Mouse (Mus musculus) MEL (cell line): ENCODE results near the gene Apoc4. TPM values are rescaled to one million over a fixed set of nuclear protein-coding genes. Genes with fewer than 3 reads are reported as not detected.

Experiments
- DNase-seq: peaks from one replicate; pipeline ENCODE4 v3.0.0; 2011; ENCODE audit warnings: low read depth, low spot score
- H3K27ac ChIP-seq: 2 replicates; pipeline ENCODE4 v1.5.1; 2012; ENCODE audit warnings: low read depth, mild to moderate bottlenecking, control low read depth, low read length, moderate library complexity; ENCODE audit not compliant: control insufficient read depth
- H3K27me3 ChIP-seq, 2 experiments: fragments of 150-350 bp in 1 of 2; sonication (generic) in 1 of 2; 2 replicates each; pipeline ENCODE4 v1.6.1; 2012; ENCODE audit warnings: low read length in 2 of 2, mild to moderate bottlenecking in 2 of 2, improper control_type of control experiment in 1 of 2, moderate library complexity in 1 of 2; ENCODE audit not compliant: insufficient read depth in 2 of 2, control insufficient read depth in 1 of 2
- H3K36me3 ChIP-seq, 2 experiments: 2 replicates each; pipeline ENCODE4 v1.6.1; 2012 to 2014; ENCODE audit warnings: low read length in 2 of 2, improper control_type of control experiment in 1 of 2, inconsistent platforms in 1 of 2, mild to moderate bottlenecking in 1 of 2; ENCODE audit not compliant: insufficient read depth in 2 of 2, control insufficient read depth in 1 of 2
- H3K4me1 ChIP-seq, 2 experiments: fragments of 150-350 bp in 1 of 2; sonication (generic) in 1 of 2; 2 replicates each; pipeline ENCODE4 v1.6.1; 2012; ENCODE audit warnings: low read length in 2 of 2, improper control_type of control experiment in 1 of 2, mild to moderate bottlenecking in 1 of 2; ENCODE audit not compliant: insufficient read depth in 2 of 2, control insufficient read depth in 1 of 2
- H3K4me3 ChIP-seq, 2 experiments: fragments of 150-350 bp in 1 of 2; sonication (generic) in 1 of 2; 2 replicates each; pipeline ENCODE4 v1.5.1; 2012; ENCODE audit warnings: low read depth in 2 of 2, low read length in 2 of 2, mild to moderate bottlenecking in 2 of 2, moderate library complexity in 2 of 2, control low read depth in 1 of 2, improper control_type of control experiment in 1 of 2; ENCODE audit not compliant: control insufficient read depth in 1 of 2, insufficient read depth in 1 of 2
- H3K79me2 ChIP-seq: 2 replicates; pipeline ENCODE4 v1.6.1; 2012; ENCODE audit warnings: mild to moderate bottlenecking, low read length, moderate library complexity; ENCODE audit not compliant: control insufficient read depth, poor library complexity, insufficient read depth
- H3K9ac ChIP-seq: 2 replicates; pipeline ENCODE4 v1.6.1; 2012; ENCODE audit warnings: low read depth, mild to moderate bottlenecking, control low read depth, low read length, moderate library complexity; ENCODE audit not compliant: control insufficient read depth, poor library complexity, severe bottlenecking
- H3K9me3 ChIP-seq: fragments of 150-350 bp; sonication (generic); replicated peaks from 2 replicates; pipeline ENCODE4 v1.6.1; 2012; ENCODE audit warnings: mild to moderate bottlenecking, low read length, improper control_type of control experiment, moderate library complexity; ENCODE audit not compliant: insufficient read depth
- BHLHE40 ChIP-seq: IDR thresholded peaks from 2 replicates; pipeline ENCODE4 v1.6.1; 2012; ENCODE audit warnings: low read depth, mild to moderate bottlenecking, inconsistent platforms, low read length, improper control_type of control experiment, borderline replicate concordance
- CTCF ChIP-seq, 3 experiments: IDR thresholded peaks in 2 of 3; conservative IDR thresholded peaks in 1 of 3; 2 replicates each; pipeline ENCODE4 v1.5.1; 2011 to 2012; ENCODE audit warnings: low read length in 3 of 3, low read depth in 2 of 3, mild to moderate bottlenecking in 2 of 3, improper control_type of control experiment in 1 of 3, inconsistent platforms in 1 of 3, mixed read lengths in 1 of 3, moderate library complexity in 1 of 3; ENCODE audit not compliant: control insufficient read depth in 1 of 3, insufficient read depth in 1 of 3, poor library complexity in 1 of 3, severe bottlenecking in 1 of 3
- ELF1 ChIP-seq: IDR thresholded peaks from 2 replicates; pipeline ENCODE4 v1.6.1; 2014; ENCODE audit warnings: low read depth, mild to moderate bottlenecking, inconsistent platforms, low read length, improper control_type of control experiment, moderate library complexity
- EP300 ChIP-seq, 2 experiments: IDR thresholded peaks; 2 replicates each; pipeline ENCODE4 v1.6.1; 2011; ENCODE audit warnings: improper control_type of control experiment in 2 of 2, low read length in 2 of 2, low read depth in 1 of 2, mild to moderate bottlenecking in 1 of 2
- ETS1 ChIP-seq: IDR thresholded peaks from 2 replicates; pipeline ENCODE4 v1.6.1; 2012; ENCODE audit warnings: low read depth, mild to moderate bottlenecking, inconsistent platforms, low read length, improper control_type of control experiment, moderate library complexity
- GATA1 ChIP-seq: IDR thresholded peaks from 2 replicates; pipeline ENCODE4 v1.6.1; 2011; ENCODE audit warnings: low read depth, low read length, improper control_type of control experiment
- JUND ChIP-seq: IDR thresholded peaks from 2 replicates; pipeline ENCODE4 v1.6.1; 2011; ENCODE audit warnings: low read depth, mild to moderate bottlenecking, improper control_type of control experiment, low read length
- KAT2A ChIP-seq: conservative IDR thresholded peaks from 2 replicates; pipeline ENCODE4 v1.6.1; 2012; ENCODE audit warnings: low read depth, low read length, improper control_type of control experiment, inconsistent platforms
- MAFK ChIP-seq: IDR thresholded peaks from 2 replicates; pipeline ENCODE4 v1.6.1; 2011; ENCODE audit warnings: low read depth, mild to moderate bottlenecking, low read length, improper control_type of control experiment, borderline replicate concordance
- MAX ChIP-seq: IDR thresholded peaks from 2 replicates; pipeline ENCODE4 v1.6.1; 2011; ENCODE audit warnings: low read length, improper control_type of control experiment
- MXI1 ChIP-seq: IDR thresholded peaks from 2 replicates; pipeline ENCODE4 v1.6.1; 2011; ENCODE audit warnings: mild to moderate bottlenecking, low read depth, low read length, improper control_type of control experiment
- POLR2A ChIP-seq, 2 experiments: IDR thresholded peaks; 2 replicates each; pipeline ENCODE4 v1.6.1; 2011 to 2012; ENCODE audit warnings: low read length in 2 of 2, mild to moderate bottlenecking in 2 of 2, control low read depth in 1 of 2, improper control_type of control experiment in 1 of 2, low read depth in 1 of 2, moderate library complexity in 1 of 2; ENCODE audit not compliant: control insufficient read depth in 1 of 2, insufficient read depth in 1 of 2, poor library complexity in 1 of 2
- RAD21 ChIP-seq: IDR thresholded peaks from 2 replicates; pipeline ENCODE4 v1.6.1; 2011; ENCODE audit warnings: mild to moderate bottlenecking, low read depth, low read length, improper control_type of control experiment
- SIN3A ChIP-seq: IDR thresholded peaks from 2 replicates; pipeline ENCODE4 v1.6.1; 2012; ENCODE audit warnings: low read length, improper control_type of control experiment, inconsistent platforms
- TAL1 ChIP-seq: IDR thresholded peaks from 2 replicates; pipeline ENCODE4 v1.6.1; 2012; ENCODE audit warnings: mild to moderate bottlenecking, inconsistent platforms, low read length, moderate library complexity, mixed read lengths
- TBP ChIP-seq: IDR thresholded peaks from 2 replicates; pipeline ENCODE4 v1.8.0; 2011; ENCODE audit warnings: low read depth, low read length, improper control_type of control experiment
- TCF12 ChIP-seq: IDR thresholded peaks from 2 replicates; pipeline ENCODE4 v1.6.1; 2014; ENCODE audit warnings: low read depth, mild to moderate bottlenecking, inconsistent platforms, low read length, improper control_type of control experiment, moderate library complexity
- USF1 ChIP-seq: IDR thresholded peaks from 2 replicates; pipeline ENCODE4 v1.6.1; 2014; ENCODE audit warnings: low read depth, mild to moderate bottlenecking, inconsistent platforms, low read length, improper control_type of control experiment, moderate library complexity
- ZKSCAN1 ChIP-seq: IDR thresholded peaks from 2 replicates; pipeline ENCODE4 v1.6.1; 2012; ENCODE audit warnings: low read depth, mild to moderate bottlenecking, inconsistent platforms, low read length, improper control_type of control experiment, moderate library complexity
- ZNF384 ChIP-seq: IDR thresholded peaks from 2 replicates; pipeline ENCODE4 v1.6.1; 2012; ENCODE audit warnings: low read depth, mild to moderate bottlenecking, inconsistent platforms, low read length, improper control_type of control experiment
- polyA plus RNA-seq, 2 experiments: library from polyadenylated mRNA; stranded (reverse) in 1 of 2; unstranded in 1 of 2; fragments of >175 nt in 1 of 2; fragments of >200 nt in 1 of 2; gene quantifications; 2 replicates each; pipeline versions ENCODE4 v1.2.1 to v1.2.4; 2012; ENCODE audit warnings: low replicate concordance in 2 of 2, low read depth in 1 of 2; ENCODE audit not compliant: insufficient read length in 2 of 2, insufficient read depth in 1 of 2, missing spikeins in 1 of 2
- total RNA-seq: library from RNA; depleted of rRNA; stranded (reverse); fragments of 300-350 nt; gene quantifications from 2 replicates; pipeline ENCODE4 v1.2.3, GENCODE M21; 2012

Gene Apoc4
- total and polyA plus RNA-seq, 3 experiments, result not detected

- DNase-seq, result no peak
- TF ChIP-seq RAD21 (no peak), BHLHE40 (no peak), JUND (no peak), SIN3A (no peak), TAL1 (no peak), ZKSCAN1 (no peak), ZNF384 (no peak), GATA1 (no peak)
- TF ChIP-seq, all 39 proteins: peak for 0
- no peak overlapping the region for H3K27ac ChIP-seq
- no peak overlapping the region for H3K9ac ChIP-seq
- H3K79me2 ChIP-seq, result no peaks in the 10 kb centered on the region
- no peaks in the 10 kb centered on the region for H3K9me3 ChIP-seq
- peaks cover 0 to 7% of the 10 kb centered on the region in 2 experiments; a peak in 2 of 4 replicates for H3K36me3 ChIP-seq
- H3K4me3 ChIP-seq, result no peak overlapping the region
- no peaks in the 10 kb centered on the region for H3K27me3 ChIP-seq
- H3K4me1 ChIP-seq, result peaks cover 0 to 10% of the 10 kb centered on the region in 2 experiments; a peak in 2 of 4 replicates
These were observed 2.5 kb upstream of the Apoc4 start for GRCm38 (mm10) chr7:19683771-19684201.

- Histone ChIP-seq H3K9ac (no peak overlapping the region), H3K36me3 (peaks cover 0 to 7% of the 10 kb centered on the region in 2 experiments; a peak in 2 of 4 replicates), H3K9me3 (no peaks in the 10 kb centered on the region), H3K4me3 (no peak overlapping the region), H3K27ac (no peak overlapping the region), H3K27me3 (no peaks in the 10 kb centered on the region), H3K4me1 (peaks cover 0 to 10% of the 10 kb centered on the region in 2 experiments; a peak in 2 of 4 replicates), H3K79me2 (no peaks in the 10 kb centered on the region)
- DNase-seq, result no peak
- no peak for TF ChIP-seq MAX
- no peak for TF ChIP-seq TCF12
- TF ChIP-seq ELF1, result no peak
- no peak for TF ChIP-seq MAFK
- no peak for TF ChIP-seq USF1
- no peak for TF ChIP-seq TBP
- TF ChIP-seq ZNF384, result no peak
- TF ChIP-seq GATA1, result no peak
- no peak for TF ChIP-seq POLR2A (IDR thresholded peaks at IDR 0.05; ENCODE audit: control insufficient read depth in 1 of 2, insufficient read depth in 1 of 2, low read depth in 1 of 2, low read length in 2 of 2, poor library complexity in 1 of 2)
- TF ChIP-seq KAT2A, result no peak
- no peak for TF ChIP-seq EP300 (IDR thresholded peaks at IDR 0.05; ENCODE audit: low read depth in 1 of 2, low read length in 2 of 2)
- TF ChIP-seq SIN3A, result no peak
- TF ChIP-seq TAL1, result no peak
- no peak for TF ChIP-seq ETS1
- TF ChIP-seq CTCF (IDR thresholded peaks at IDR 0.05 in 2 of 3, conservative IDR thresholded peaks at IDR 0.05 in 1 of 3; ENCODE audit: control insufficient read depth in 1 of 3, insufficient read depth in 1 of 3, low read depth in 2 of 3, low read length in 3 of 3, poor library complexity in 1 of 3, severe bottlenecking in 1 of 3), result no peak
- TF ChIP-seq MXI1, result no peak
These were observed 1.7 kb upstream of the Apoc4 start for GRCm38 (mm10) chr7:19682979-19683378.
